Mouse (Mus musculus): Measurements from ENCODE around the gene Rngtt. TPM values are rescaled to one million over a fixed set of nuclear protein-coding genes. Genes with fewer than 3 reads are reported as not detected.
"Not testable (repeated sequence)": the region's sequence is repeated elsewhere in the genome, so short reads cannot be mapped to it uniquely, and the experiment has no call there.

Gene Rngtt
- polyA plus RNA-seq, 1 experiment = 2.0 TPM

DNA sequence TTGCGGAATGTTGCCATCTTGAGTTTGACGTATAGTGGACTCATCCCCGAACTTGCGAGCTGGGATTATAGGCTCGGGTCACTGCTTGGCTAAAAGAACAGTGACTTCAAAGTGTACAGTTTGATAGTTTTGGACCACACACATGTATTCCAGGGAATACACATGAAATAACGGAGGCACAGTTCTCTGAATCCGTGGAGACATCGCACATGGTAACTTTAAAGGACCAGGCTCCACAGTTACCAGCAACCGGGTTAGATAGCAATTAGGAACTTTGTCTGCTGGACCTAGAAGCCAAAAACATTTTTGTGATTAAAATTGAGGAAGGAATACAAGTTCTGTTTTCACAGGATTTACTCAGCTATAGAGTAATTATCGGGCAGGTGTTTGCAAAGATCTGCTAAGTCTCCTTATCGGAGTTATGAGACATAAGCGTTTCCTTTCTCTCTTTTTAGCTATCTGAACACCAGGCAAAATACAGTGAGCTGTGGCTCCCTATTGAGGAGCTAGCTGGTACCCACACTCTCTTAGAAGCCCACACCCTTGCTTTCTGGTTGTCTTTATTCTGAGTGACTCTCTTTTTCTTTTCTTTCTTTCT, 828 bp downstream of the Rngtt start:
- DNase-seq (ENCODE audit: low read depth) = no peak

DNA sequence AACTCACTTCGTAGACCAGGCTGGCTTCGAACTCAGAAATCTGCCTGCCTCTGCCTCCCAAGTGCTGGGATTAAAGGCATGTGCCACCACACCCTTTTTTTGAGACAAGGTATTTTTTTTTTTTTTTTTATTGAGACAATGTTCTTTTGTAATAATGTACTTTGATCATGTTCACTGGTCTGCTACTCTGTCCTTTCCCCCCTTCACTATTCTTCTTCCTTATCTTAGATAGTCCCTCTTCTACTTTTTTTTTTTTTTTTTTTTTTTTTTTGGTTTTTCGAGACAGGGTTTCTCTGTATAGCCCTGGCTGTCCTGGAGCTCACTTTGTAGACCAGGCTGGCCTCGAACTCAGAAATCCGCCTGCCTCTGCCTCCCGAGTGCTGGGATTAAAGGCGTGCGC, 4.0 kb downstream of the Rngtt start:
- not testable (repeated sequence) for DNase-seq (ENCODE audit: low read depth)

DNA sequence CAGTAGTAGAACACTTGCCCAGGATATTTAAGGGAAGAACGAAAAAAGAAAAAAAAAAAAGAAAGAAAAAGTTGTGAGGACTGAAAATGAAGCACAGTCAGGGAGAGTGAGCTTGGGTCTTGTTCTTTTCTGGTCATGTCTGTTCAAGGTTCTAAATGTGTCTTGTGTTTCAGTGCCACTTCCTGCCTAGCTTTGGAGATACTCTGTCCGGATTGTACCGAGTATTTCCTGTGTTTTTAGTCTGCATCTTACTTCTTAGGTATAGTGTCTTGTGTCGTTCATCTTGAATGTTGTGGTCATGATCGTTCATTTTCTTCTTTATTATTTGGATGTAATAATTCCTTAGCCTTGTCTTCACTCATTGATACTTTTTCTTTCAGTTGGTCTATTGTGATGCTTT, 5.7 kb downstream of the Rngtt start:
- DNase-seq (ENCODE audit: low read depth) = no peak

DNA sequence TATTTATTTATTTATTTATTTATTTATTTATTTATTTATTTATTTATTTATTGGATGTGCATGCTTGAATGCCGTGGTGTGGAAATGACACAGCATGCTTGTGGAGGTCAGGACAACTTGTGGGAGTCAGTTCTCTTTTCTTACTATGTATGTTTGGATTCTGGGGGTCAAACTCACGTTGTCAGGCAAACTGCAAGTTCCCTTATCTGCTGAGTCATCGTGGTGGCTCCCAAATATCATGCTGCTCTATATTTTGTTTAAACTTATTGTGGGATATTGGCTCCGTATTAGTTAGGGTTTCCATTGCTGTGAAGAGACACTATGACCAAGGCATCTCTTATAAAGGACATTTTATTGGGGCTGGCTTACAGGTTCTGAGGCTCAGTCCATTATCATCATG, 21.0 kb downstream of the Rngtt start:
- no peak for DNase-seq (ENCODE audit: low read depth)

DNA sequence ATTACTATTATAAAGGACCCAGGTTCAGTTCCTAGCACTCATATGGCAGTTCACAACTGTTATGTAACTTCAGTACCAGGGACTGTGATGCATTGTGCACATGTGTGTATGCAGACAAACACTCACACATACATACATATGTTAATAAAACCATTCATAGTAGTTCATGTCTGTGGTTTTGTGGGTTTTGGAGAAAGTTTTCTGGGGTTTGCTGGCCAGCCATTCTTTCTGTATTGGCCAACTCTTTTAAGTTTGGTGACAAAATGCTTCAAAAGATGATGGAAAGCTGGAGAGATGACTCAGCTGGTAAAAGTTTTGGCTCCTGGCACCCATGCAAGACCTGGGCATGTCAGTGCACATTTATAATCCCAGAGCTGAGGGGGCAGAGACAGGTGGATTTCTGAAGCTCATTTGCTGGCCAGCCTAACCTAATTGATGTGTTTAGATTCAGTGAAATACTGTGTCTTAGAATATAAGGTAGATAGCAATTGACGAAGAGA, 22.9 kb downstream of the Rngtt start:
- no peak for DNase-seq (ENCODE audit: low read depth)

DNA sequence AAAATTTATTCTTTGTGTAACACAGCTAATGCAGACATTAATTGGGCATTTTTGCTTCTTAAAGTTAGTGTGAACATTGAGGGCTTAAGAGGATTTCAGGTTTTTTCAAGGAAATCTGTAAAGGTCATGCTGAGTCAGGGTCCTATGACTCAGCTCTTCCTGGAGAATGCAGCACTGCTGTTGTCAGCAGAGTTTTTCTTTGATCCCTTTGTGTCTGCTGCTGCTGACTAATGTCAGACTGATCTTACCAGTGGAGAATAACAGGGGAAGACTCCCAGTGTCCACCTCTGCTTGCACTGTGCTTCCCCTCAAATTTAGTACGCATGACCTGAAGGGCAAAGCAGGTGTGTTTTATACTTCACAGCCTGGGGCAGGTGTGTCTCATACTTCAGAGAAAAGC, 27.9 kb downstream of the Rngtt start:
- no peak for DNase-seq (ENCODE audit: low read depth)

DNA sequence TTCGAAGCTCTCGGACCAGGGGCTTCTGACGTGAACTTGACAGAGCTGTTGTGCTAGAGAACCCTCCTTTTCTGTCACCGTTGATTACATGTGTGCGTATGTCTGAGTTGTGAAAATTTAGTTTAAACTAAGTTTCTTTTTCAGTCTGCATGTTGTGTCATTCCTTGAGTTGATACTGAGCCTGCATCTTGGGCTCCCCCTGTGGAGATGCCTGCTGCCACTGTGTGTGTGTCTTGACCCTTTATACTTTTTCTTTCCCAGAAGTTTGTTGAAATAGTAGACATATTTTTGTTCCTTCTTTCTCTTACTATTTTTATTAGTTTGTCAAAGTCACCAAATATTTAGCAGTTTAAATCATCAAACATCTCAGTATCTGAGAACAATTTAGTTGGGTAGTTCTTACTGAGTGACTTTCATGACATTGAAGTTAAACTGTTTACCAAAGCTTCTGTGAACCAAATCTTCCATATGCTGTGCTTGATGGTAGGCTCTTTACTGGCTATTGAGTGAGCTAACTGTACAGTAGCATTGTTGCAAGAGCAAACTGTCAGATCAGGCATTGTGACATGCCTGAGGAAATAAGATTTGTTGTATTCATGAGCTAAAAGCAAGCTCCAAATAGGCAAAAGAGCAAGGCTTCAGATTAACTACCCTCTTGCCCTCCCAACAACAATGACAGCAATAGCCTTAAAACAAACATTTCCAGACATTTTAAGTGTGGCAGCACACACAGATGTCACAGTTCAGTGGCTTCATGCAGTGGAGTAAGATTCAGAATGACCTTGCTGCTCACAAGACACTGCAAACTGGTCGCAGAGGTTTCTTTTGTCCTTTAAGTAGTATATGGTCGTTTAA, 33.0 kb downstream of the Rngtt start:
- no peak for DNase-seq (ENCODE audit: low read depth)

DNA sequence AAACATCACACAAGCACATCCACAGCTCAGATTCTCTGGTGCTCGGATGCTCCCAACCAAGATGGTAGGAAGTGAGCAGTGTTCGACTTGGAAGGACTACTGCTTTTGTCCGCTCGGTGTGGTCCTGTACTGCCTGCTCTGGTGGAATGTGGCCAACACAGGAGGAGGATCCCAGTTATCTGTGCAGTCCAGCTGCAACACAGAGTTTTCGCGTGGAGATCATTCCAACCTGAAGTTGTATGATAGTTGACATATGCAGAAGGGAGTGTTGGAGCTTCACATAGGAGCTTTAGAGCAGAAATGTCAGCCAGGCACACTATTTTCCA, 33.6 kb downstream of the Rngtt start:
- no peak for DNase-seq (ENCODE audit: low read depth)

DNA sequence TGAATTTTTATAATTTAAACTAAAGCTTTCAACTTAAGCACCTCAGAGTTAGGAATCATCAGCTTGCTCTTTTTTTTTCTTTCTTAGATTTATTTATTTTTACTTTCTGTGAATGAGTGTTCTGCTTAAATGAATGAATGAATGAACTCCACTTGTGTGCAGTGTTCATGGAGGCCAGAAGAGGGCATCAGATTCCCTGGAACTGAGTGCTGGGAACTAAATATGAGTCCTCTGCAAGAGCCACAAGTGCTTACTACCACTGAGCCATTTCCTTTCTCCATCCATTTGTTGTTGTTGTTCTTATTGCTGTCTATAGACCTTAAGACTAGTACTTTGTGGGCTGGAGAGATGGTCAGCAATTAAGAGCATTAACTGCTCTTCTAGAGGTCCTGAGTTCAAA, 53.3 kb downstream of the Rngtt start:
- no peak for DNase-seq (ENCODE audit: low read depth)

DNA sequence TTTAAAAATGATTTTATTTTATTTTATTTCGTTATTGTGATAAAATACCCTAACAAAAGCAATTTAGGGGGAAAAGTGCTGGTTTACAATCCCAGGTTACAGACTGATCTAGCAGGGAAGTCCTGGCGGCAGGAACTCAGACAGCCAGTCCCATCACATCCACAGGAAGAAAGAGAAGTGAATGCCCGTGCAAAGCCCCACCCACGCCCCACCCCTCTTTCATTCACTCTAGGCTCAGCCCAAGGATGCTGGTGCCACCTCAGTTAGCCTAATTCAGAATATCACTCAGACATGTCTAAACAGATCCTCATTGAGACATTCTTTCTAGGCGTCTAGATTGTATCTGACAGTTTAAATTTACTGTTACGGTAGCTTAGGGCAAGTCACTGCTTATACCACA, 64.8 kb downstream of the Rngtt start:
- DNase-seq (ENCODE audit: low read depth) = peak; percentile 40

DNA sequence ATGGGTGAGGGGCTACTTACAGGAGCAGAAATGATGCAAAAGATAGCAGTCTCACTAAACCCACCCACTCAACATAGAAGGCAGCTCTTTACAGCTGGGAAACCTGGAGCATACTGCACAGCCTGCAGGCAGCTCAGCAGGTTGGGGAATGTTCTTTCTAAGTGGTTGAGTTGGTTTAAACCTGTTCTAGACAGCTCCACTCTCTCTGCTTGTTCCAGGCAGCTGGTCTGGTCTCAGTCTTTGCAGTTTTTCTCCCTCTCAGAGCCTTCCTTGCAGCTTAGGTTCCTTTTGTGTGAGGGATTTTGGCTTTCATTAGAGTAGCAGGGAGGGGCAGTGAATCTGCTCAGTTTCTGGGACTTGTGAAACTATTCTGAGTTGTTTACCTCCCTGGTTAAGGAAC, 67.5 kb downstream of the Rngtt start:
- DNase-seq (ENCODE audit: low read depth) = no peak

DNA sequence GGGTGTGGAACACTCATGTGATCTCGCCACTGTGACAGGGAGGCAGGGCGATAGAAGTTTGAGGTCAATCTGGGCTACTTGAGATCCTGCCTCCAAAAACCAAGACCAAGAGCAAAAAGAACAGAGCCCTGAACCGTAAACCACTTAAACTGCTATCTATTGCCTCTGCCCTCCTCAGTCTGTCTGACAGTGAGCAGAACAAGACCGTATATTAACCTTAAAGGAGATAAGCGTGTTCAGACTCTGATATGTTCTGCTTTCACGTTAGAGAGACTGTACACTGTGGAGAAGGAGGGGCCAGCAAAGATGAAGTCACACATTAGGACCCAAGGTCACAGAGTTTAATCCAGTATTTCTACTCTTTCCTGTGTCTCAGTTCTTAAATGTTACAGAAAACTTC, 68.8 kb downstream of the Rngtt start:
- no peak for DNase-seq (ENCODE audit: low read depth)

DNA sequence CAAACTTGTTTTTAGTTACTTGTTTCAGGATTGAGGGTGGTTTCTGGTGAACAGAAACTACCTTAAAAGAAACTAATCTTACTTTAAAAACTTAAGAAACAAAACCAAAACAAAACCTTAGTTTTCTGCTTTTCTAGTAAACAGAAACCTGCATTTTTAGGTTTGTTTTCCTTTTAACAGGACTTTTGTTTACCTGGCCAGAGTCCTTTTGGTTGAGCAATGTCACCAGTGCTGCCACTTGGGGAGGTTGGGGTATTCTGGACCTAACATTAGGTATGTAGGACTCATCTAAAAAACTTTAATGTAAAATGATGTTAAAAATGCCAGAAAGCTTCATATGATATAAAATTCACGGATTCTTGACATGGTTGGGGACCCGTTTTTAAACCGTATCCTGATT, 78.8 kb downstream of the Rngtt start:
- no peak for DNase-seq (ENCODE audit: low read depth)

DNA sequence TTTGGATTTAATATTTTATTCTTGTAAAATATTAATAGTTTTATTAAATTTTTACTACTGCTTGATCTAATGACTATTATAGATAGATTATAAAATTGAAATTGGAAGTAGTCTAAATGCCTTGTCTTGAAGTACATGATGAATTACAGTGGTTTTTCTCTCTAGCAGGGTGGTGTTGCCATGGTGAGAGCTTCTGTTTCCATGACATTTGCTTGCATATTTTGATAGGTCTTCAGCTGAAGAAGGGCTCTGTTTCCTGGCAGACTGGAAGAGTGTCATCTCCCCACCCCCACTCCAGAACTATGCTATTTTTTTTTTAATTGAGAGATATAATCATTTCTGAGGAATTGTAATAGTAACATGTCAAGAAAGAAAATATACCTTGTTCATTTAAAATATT, 80.5 kb downstream of the Rngtt start:
- DNase-seq (ENCODE audit: low read depth) = no peak

DNA sequence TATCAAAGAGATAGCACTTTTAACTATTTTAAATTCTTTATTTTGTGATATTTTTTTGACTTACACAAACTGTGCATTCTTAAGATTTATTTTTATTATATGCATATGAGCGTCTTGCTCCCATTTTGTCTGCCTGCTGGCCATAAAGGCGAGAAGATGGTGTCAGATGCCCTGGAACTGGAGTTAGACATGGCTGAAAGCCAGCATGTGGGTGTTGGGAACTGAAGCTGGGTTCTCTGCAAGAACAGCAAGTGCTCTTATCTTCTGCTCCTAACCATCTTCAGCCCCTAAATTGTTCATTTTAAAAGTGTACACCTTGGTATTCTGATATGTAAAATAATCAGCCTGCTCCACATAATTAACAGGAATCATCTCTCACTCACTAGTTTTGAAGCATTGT, 83.3 kb downstream of the Rngtt start:
- DNase-seq (ENCODE audit: low read depth) = no peak

DNA sequence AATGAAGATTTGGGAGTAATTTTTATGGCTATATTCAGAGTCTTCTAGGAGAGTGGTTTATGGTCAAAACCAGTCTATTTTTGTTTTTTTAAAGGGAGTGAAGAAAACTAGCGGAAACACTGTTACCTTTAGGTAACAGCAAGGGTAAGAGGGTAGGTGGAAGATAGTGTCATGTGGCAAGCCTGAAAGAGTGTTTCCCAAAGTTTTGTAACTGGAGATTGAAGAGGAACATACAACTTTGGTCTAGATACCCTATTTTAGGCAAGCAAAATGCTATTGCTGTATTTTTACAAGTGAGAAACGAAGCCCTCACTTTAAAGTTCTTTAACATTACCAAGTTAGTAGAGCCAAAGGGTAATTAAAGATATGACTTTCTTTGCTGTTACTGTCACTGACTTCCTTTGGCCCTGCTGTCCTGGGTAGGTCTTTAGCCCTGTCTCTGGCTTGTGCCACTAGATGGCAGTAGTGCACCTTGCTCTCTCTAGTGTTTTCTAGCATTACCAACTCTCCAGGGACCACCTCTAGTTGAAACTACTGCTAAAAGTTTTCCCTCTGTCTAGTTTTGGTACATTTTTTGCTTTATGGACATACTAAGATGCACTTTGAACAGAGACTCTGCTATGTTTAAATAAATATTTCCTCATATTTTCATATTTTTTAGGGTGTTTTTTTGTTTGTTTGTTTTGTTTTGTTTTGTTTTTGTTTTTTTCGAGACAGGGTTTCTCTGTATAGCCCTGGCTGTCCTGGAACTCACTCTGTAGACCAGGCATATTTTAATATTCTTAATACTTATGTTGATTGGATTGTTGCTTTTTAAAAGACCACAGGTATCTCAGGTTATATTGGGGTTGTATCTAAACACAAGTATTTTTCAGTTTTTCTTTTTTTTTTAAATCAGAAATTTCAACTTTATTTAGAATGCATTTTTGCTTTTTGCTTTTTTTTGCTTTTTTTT, 86.4 kb downstream of the Rngtt start:
- no peak for DNase-seq (ENCODE audit: low read depth)

DNA sequence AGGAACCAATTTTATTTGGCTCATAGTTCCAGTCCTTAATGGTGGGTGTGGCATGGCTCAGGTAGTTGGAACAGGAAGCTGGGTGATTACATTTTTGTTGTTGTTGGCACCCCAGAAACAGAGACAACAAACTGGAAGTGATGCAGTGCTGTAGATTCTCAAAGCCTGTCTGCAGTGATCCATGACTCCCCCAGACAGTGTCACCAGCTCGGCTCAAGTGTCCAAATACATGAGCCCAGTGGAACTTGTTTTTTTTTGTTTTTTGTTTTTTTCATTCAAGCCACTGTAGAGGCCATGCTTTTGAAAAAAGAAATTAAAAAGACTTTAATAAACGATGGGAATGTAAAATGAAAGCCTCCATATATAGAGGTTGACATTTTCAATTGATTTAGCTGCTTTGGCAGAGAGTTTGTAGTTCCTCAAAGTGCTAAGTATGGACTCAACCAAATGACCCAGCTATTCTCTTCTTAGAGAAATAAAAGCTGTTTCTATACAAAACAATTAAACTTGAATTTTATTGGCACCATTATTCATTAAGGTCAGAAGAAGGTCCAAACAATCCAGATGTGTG, 95.7 kb downstream of the Rngtt start:
- DNase-seq (ENCODE audit: low read depth) = no peak

DNA sequence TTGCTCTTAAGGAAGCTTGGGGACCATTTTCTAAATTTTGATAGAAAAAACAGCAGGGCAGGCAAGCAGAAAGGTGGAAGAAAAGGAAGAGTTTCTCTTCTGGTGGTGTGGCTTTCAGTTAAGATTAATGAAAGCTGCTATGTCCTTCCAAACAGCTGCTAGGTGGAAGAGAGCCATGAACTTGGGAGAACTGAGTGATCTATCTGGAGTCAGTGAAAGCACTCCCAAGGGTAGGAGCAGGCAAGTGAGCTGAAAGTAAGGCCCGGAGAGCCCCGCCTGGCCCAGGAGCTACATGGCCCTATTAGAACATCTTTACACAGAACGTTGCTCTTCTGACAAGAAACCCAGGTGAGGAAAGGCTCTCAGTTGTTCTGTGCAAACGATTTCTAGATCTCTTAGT, 103.7 kb downstream of the Rngtt start:
- DNase-seq (ENCODE audit: low read depth) = no peak

DNA sequence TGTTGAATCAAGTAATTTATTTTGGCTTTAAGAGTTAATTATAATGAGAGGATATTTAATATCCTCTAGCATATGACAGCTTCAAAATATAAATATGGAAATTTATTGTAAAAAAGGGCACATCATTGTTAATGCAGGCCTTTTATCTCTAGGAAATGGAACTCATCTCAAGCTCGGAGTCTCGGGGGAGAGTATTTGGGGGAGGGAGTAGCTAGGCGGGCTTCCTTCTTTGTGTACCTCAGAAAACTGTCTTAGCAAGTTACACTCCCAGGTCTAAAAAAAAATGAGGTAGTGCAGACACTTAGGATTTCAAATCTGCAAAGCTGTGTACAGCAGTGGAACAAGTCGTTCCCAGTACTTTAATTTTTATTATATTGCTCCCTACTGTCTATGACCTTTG, 104.7 kb downstream of the Rngtt start:
- no peak for DNase-seq (ENCODE audit: low read depth)

DNA sequence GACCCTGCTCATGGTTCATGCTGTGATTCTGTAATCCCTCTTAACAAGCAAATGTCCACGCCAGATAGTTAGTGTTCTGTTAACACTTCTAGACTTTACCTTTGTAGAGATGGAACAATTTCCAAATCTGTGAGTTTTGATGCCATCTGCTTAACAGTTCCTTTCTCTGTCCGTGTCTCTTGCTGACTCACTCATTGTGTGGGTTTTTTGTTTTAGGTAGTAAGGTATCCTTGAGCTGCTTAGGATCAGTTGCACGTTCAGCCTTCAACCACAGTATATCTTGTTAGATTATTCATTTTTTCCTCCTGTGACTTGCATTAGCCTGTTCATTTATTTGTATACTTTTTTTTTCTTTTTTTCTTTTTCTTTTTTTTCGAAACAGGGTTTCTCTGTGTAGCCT, 107.3 kb downstream of the Rngtt start:
- DNase-seq (ENCODE audit: low read depth) = no peak

DNA sequence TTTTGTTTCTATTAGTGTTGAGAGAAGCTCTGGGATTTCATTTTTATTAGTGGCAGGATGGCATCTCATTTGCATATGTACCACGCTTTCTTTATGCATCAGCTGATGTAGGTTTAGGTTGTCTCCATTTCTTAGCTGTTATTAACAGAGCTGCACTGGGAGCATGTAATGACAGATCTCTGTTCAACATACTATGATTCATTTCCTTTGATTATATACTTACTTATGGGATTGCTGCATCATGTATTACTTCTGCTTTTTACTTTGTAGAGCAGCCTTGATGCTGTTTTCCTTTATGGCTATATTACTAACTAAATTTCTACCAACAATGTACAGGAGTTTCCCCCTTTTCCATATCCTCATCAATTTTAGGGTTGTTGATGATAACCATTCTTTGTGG, 109.5 kb downstream of the Rngtt start:
- no peak for DNase-seq (ENCODE audit: low read depth)

DNA sequence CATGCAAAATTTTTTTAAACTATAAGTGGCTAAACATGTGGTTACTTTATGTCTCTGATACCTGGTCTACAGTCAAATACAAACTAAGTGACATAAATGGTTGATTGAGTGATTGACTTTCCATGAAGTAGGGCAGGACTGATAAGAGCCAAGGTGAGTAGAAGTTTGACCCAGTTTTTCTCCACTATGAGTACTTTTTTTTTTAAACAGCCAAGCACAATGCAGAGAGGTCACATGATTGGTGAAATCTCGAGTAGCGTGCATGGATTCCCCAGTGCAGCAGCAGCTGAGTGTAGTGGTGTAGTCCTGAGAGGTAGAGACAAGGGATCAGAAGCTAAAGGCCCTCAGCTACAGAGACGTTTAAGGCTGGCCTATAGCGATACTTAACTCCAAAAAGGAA, 118.7 kb downstream of the Rngtt start:
- no peak for DNase-seq (ENCODE audit: low read depth)

Measured in gonadal fat pad, adult 2 months (tissue).